Mouse (Mus musculus) midbrain, embryonic 15.5 days (tissue): ENCODE results near the gene Syde2. TPM values are rescaled to one million over a fixed set of nuclear protein-coding genes. Genes with fewer than 3 reads are reported as not detected.
"Not testable (repeated sequence)": the region's sequence is repeated elsewhere in the genome, so short reads cannot be mapped to it uniquely, and the experiment has no call there.

Experiments
- ATAC-seq: fragments of 200-750 bp; cut with Nextera tagmentation; replicated peaks from 2 replicates; pipeline ENCODE4 v1.8.0; 2017; ENCODE audit warnings: moderate TSS enrichment
- H3K27ac ChIP-seq: fragments of 300-500 bp; sonication (generic); 2 replicates; pipeline ENCODE4 v1.5.1; 2015; ENCODE audit warnings: mild to moderate bottlenecking, inconsistent platforms
- H3K27me3 ChIP-seq: fragments of 300-500 bp; sonication (generic); replicated peaks from 2 replicates; pipeline ENCODE4 v1.6.1; 2015; ENCODE audit warnings: inconsistent platforms
- H3K36me3 ChIP-seq: fragments of 300-500 bp; sonication (generic); replicated peaks from 2 replicates; pipeline ENCODE4 v1.6.1; 2015; ENCODE audit warnings: inconsistent platforms
- H3K4me1 ChIP-seq: fragments of 300-500 bp; sonication (generic); 2 replicates; pipeline ENCODE4 v1.6.1; 2015; ENCODE audit warnings: inconsistent platforms
- H3K4me2 ChIP-seq: fragments of 300-500 bp; sonication (generic); 2 replicates; pipeline ENCODE4 v1.6.1; 2015; ENCODE audit warnings: inconsistent platforms, mild to moderate bottlenecking, moderate library complexity
- H3K4me3 ChIP-seq: fragments of 300-500 bp; sonication (generic); 2 replicates; pipeline ENCODE4 v1.5.1; 2015; ENCODE audit warnings: mild to moderate bottlenecking, inconsistent platforms
- H3K9ac ChIP-seq: fragments of 300-500 bp; sonication (generic); 2 replicates; pipeline ENCODE4 v1.6.1; 2015; ENCODE audit warnings: mild to moderate bottlenecking, inconsistent platforms
- H3K9me3 ChIP-seq: fragments of 300-500 bp; sonication (generic); 2 replicates; pipeline ENCODE4 v1.6.1; 2016; ENCODE audit warnings: inconsistent platforms
- WGBS: fragments of 180-500 bp; shearing (Covaris S2); methylation state at CpG from one replicate; pipeline ENCODE4 v1.1.7; 2015; ENCODE audit warnings: mixed read lengths; 5-methylcytosine and 5-hydroxymethylcytosine counted together
- polyA plus RNA-seq: library from polyadenylated mRNA; unstranded; fragments of >200 nt; fragmentation: Nextera tagmentation; extraction: Ambion mirVana; gene quantifications from 2 replicates; pipeline ENCODE4 v1.2.1, GENCODE M21; 2015

Syde2 gene
- polyA plus RNA-seq, 1 experiment from 2014 or later = 0.74 TPM

- no peak for ATAC-seq
- Histone ChIP-seq H3K4me2 (no peak overlapping the region), H3K27ac (no peak overlapping the region), H3K36me3 (no peaks in the 10 kb centered on the region), H3K4me3 (no peak overlapping the region), H3K9me3 (no peaks in the 10 kb centered on the region), H3K4me1 (peaks cover 7% of the 10 kb centered on the region), H3K27me3 (no peaks in the 10 kb centered on the region; the same call in 1 of the 2 replicates), H3K9ac (no peak overlapping the region)
- WGBS = 76% methylated on average over 17 of the region's 17 CpGs
These were observed 36.1 kb upstream of the Syde2 start for GRCm38 (mm10) chr3:145951287-145952165.

- Histone ChIP-seq H3K27ac (no peak overlapping the region), H3K27me3 (no peaks in the 10 kb centered on the region; the same call in 1 of the 2 replicates), H3K4me2 (no peak overlapping the region), H3K4me3 (no peak overlapping the region), H3K9me3 (no peaks in the 10 kb centered on the region), H3K36me3 (no peaks in the 10 kb centered on the region), H3K9ac (no peak overlapping the region), H3K4me1 (peaks cover 7% of the 10 kb centered on the region)
- ATAC-seq = no peak
- WGBS = 88% methylated on average over 7 of the region's 7 CpGs
These were observed 34.7 kb upstream of the Syde2 start for GRCm38 (mm10) chr3:145952945-145953344.

- H3K4me1 ChIP-seq = peaks cover 7% of the 10 kb centered on the region
- no peak overlapping the region for H3K9ac ChIP-seq
- 96% methylated on average over 2 of the region's 2 CpGs for WGBS
These were observed 34.3 kb upstream of the Syde2 start for GRCm38 (mm10) chr3:145953411-145953810.

GRCm38 (mm10) chr3:145959824-145960223, 27.8 kb upstream of the Syde2 start:
- Histone ChIP-seq H3K9me3 (no peaks in the 10 kb centered on the region), H3K4me1 (peaks cover 15% of the 10 kb centered on the region), H3K27me3 (no peaks in the 10 kb centered on the region; the same call in 1 of the 2 replicates), H3K36me3 (no peaks in the 10 kb centered on the region), H3K27ac (no peak overlapping the region), H3K4me2 (no peak overlapping the region), H3K4me3 (no peak overlapping the region), H3K9ac (no peak overlapping the region)
- 55% methylated on average over 1 of the region's 1 CpGs for WGBS
- no peak for ATAC-seq

More at GRCm38 (mm10) chr3:145953411-145953810, 34.3 kb upstream of the Syde2 start:
- Histone ChIP-seq H3K27ac (no peak overlapping the region), H3K4me2 (no peak overlapping the region), H3K4me3 (no peak overlapping the region), H3K27me3 (no peaks in the 10 kb centered on the region; the same call in 1 of the 2 replicates), H3K36me3 (no peaks in the 10 kb centered on the region), H3K9me3 (no peaks in the 10 kb centered on the region)
- no peak for ATAC-seq

- H3K27ac ChIP-seq = no peak overlapping the region
- H3K4me3 ChIP-seq = no peak overlapping the region
- H3K4me2 ChIP-seq = no peak overlapping the region
- peaks cover 19% of the 10 kb centered on the region for H3K4me1 ChIP-seq
- H3K27me3 ChIP-seq = no peaks in the 10 kb centered on the region; the same call in none of the 2 replicates
- no peaks in the 10 kb centered on the region for H3K9me3 ChIP-seq
- no peak overlapping the region for H3K9ac ChIP-seq
- WGBS = 14% methylated on average over 9 of the region's 9 CpGs
- H3K36me3 ChIP-seq = no peaks in the 10 kb centered on the region
- no peak for ATAC-seq
These were observed 25.3 kb upstream of the Syde2 start for GRCm38 (mm10) chr3:145962411-145962810.

GRCm38 (mm10) chr3:145963101-145964017, 24.3 kb upstream of the Syde2 start:
- no peak for ATAC-seq
- H3K4me2 ChIP-seq = peak overlapping the region; percentile 40

GRCm38 (mm10) chr3:145964018-145964387, 23.7 kb upstream of the Syde2 start:
- 16% methylated on average over 10 of the region's 10 CpGs for WGBS
- peak; percentile 71 for ATAC-seq
- Histone ChIP-seq H3K4me1 (peaks cover 19% of the 10 kb centered on the region), H3K36me3 (no peaks in the 10 kb centered on the region), H3K4me2 (peak overlapping the region; percentile 40), H3K9ac (no peak overlapping the region), H3K4me3 (0 out of 2 replicates have a peak overlapping the region, but pooled peaks have one; percentile 10), H3K9me3 (no peaks in the 10 kb centered on the region), H3K27ac (no peak overlapping the region), H3K27me3 (no peaks in the 10 kb centered on the region; the same call in none of the 2 replicates)

More at GRCm38 (mm10) chr3:145963101-145964017, 24.3 kb upstream of the Syde2 start:
- Histone ChIP-seq H3K27ac (no peak overlapping the region), H3K36me3 (no peaks in the 10 kb centered on the region), H3K4me1 (peaks cover 19% of the 10 kb centered on the region), H3K9ac (no peak overlapping the region), H3K27me3 (no peaks in the 10 kb centered on the region; the same call in none of the 2 replicates), H3K9me3 (no peaks in the 10 kb centered on the region), H3K4me3 (peak overlapping the region; percentile 10; the same call in 1 of the 2 replicates)
- WGBS = 16% methylated on average over 31 of the region's 31 CpGs

- H3K4me3 ChIP-seq = no peak overlapping the region
These were observed 23.2 kb upstream of the Syde2 start for GRCm38 (mm10) chr3:145964473-145964872.

GRCm38 (mm10) chr3:145965583-145965982, 22.1 kb upstream of the Syde2 start:
- H3K4me3 ChIP-seq, H3K9me3 ChIP-seq, H3K4me2 ChIP-seq, H3K36me3 ChIP-seq, ATAC-seq, H3K27ac ChIP-seq, H3K27me3 ChIP-seq, H3K9ac ChIP-seq: not testable (repeated sequence)
- 87% methylated on average over 3 of the region's 3 CpGs for WGBS
- peaks cover 19% of the 10 kb centered on the region for H3K4me1 ChIP-seq

More at GRCm38 (mm10) chr3:145964473-145964872, 23.2 kb upstream of the Syde2 start:
- Histone ChIP-seq H3K27me3 (no peaks in the 10 kb centered on the region; the same call in none of the 2 replicates), H3K36me3 (no peaks in the 10 kb centered on the region), H3K27ac (no peak overlapping the region), H3K9me3 (no peaks in the 10 kb centered on the region), H3K4me1 (peaks cover 19% of the 10 kb centered on the region), H3K4me2 (peak overlapping the region; percentile 40), H3K9ac (no peak overlapping the region)
- WGBS = 7% methylated on average over 10 of the region's 10 CpGs
- peak; percentile 83 for ATAC-seq

- Histone ChIP-seq H3K36me3 (no peaks in the 10 kb centered on the region), H3K9me3 (no peaks in the 10 kb centered on the region), H3K4me2 (no peak overlapping the region), H3K4me1 (peaks cover 19% of the 10 kb centered on the region), H3K27ac (no peak overlapping the region), H3K27me3 (no peaks in the 10 kb centered on the region; the same call in none of the 2 replicates), H3K9ac (no peak overlapping the region), H3K4me3 (no peak overlapping the region)
- ATAC-seq = no peak
- WGBS = 93% methylated on average over 5 of the region's 5 CpGs
These were observed 20.9 kb upstream of the Syde2 start for GRCm38 (mm10) chr3:145966806-145967205.

GRCm38 (mm10) chr3:145969031-145969501, 18.6 kb upstream of the Syde2 start:
- ATAC-seq = no peak
- Histone ChIP-seq H3K36me3 (no peaks in the 10 kb centered on the region), H3K27me3 (no peaks in the 10 kb centered on the region; the same call in 1 of the 2 replicates), H3K4me1 (peaks cover 9% of the 10 kb centered on the region), H3K9ac (no peak overlapping the region), H3K27ac (no peak overlapping the region), H3K4me3 (no peak overlapping the region), H3K9me3 (no peaks in the 10 kb centered on the region), H3K4me2 (no peak overlapping the region)
- 48% methylated on average over 14 of the region's 14 CpGs for WGBS

- Histone ChIP-seq H3K27ac (no peak overlapping the region), H3K4me3 (no peak overlapping the region), H3K4me2 (no peak overlapping the region), H3K4me1 (no peaks in the 10 kb centered on the region), H3K9me3 (no peaks in the 10 kb centered on the region), H3K36me3 (no peaks in the 10 kb centered on the region), H3K27me3 (no peaks in the 10 kb centered on the region), H3K9ac (no peak overlapping the region)
- ATAC-seq = no peak
- 32% methylated on average over 10 of the region's 10 CpGs for WGBS
These were observed 16.2 kb upstream of the Syde2 start for GRCm38 (mm10) chr3:145971501-145971900.
